Mouse (Mus musculus) cortical plate, adult 2 months (tissue): Measurements from ENCODE around the gene Havcr2. TPM values are rescaled to one million over a fixed set of nuclear protein-coding genes. Genes with fewer than 3 reads are reported as not detected.

ENCODE experiments used
- H3K27ac ChIP-seq: fragments of 200-500 bp; 2 replicates; pipeline ENCODE4 v1.5.1; 2012; ENCODE audit warnings: low read length, control low read depth, inconsistent platforms; ENCODE audit not compliant: insufficient read depth
- H3K4me1 ChIP-seq: fragments of 200-500 bp; 2 replicates; pipeline ENCODE4 v1.6.1; 2011; ENCODE audit warnings: low read length; ENCODE audit not compliant: control insufficient read depth, insufficient read depth
- H3K4me3 ChIP-seq: fragments of 200-500 bp; 2 replicates; pipeline ENCODE4 v1.5.1; 2011; ENCODE audit warnings: mild to moderate bottlenecking, low read length, control low read depth; ENCODE audit not compliant: insufficient read depth
- CTCF ChIP-seq: fragments of 200-500 bp; IDR thresholded peaks from 2 replicates; pipeline ENCODE4 v1.5.1; 2011; ENCODE audit warnings: mild to moderate bottlenecking, control low read depth, low read length; ENCODE audit not compliant: insufficient read depth; ENCODE audit errors: extremely low read depth
- POLR2A ChIP-seq: fragments of 200-500 bp; IDR thresholded peaks from 2 replicates; pipeline ENCODE4 v1.6.1; 2011; ENCODE audit warnings: mild to moderate bottlenecking, low read length, control low read depth; ENCODE audit not compliant: insufficient read depth; ENCODE audit errors: extremely low read depth
- polyA plus RNA-seq: library from polyadenylated mRNA; depleted of rRNA; stranded (reverse); fragments of >200 nt; gene quantifications from 2 replicates; pipeline ENCODE4 v1.2.3, GENCODE M21; 2012

The Havcr2 gene
- polyA plus RNA-seq, 1 experiment: 1.5 TPM

- Histone ChIP-seq H3K4me1 (no peaks in the 10 kb centered on the region), H3K27ac (no peak overlapping the region), H3K4me3 (no peak overlapping the region)
- no peak for TF ChIP-seq CTCF
- TF ChIP-seq POLR2A: no peak
These were observed 5.2 kb upstream of the Havcr2 start for GRCm38 (mm10) chr11:46449461-46450080.

- TF ChIP-seq POLR2A (no peak), CTCF (no peak)
- no peaks in the 10 kb centered on the region for H3K4me1 ChIP-seq
- H3K4me3 ChIP-seq: no peak overlapping the region
- no peak overlapping the region for H3K27ac ChIP-seq
These were observed 5.2 kb downstream of the Havcr2 start for GRCm38 (mm10) chr11:46459960-46460359.

- Histone ChIP-seq H3K27ac (no peak overlapping the region), H3K4me3 (no peak overlapping the region), H3K4me1 (no peaks in the 10 kb centered on the region)
- TF ChIP-seq CTCF (no peak), POLR2A (no peak)
These were observed 6.6 kb downstream of the Havcr2 start for GRCm38 (mm10) chr11:46461362-46461761.

- Histone ChIP-seq H3K27ac (no peak overlapping the region), H3K4me3 (no peak overlapping the region), H3K4me1 (no peaks in the 10 kb centered on the region)
- no peak for TF ChIP-seq POLR2A
- TF ChIP-seq CTCF: no peak
These were observed 7.2 kb downstream of the Havcr2 start for GRCm38 (mm10) chr11:46461931-46462330.

- Histone ChIP-seq H3K4me1 (no peaks in the 10 kb centered on the region), H3K4me3 (no peak overlapping the region), H3K27ac (no peak overlapping the region)
- TF ChIP-seq CTCF (no peak), POLR2A (no peak)
These were observed 12.1 kb downstream of the Havcr2 start for GRCm38 (mm10) chr11:46466878-46467277.

- TF ChIP-seq CTCF: no peak
- TF ChIP-seq POLR2A: no peak
- no peak overlapping the region for H3K4me3 ChIP-seq
- H3K27ac ChIP-seq: no peak overlapping the region
- H3K4me1 ChIP-seq: no peaks in the 10 kb centered on the region
These were observed 19.5 kb downstream of the Havcr2 start for GRCm38 (mm10) chr11:46474220-46474619.

GRCm38 (mm10) chr11:46479311-46479710 lies 24.6 kb downstream of the Havcr2 start:
- TF ChIP-seq CTCF: no peak
- H3K27ac ChIP-seq: no peak overlapping the region
- H3K4me3 ChIP-seq: no peak overlapping the region
- no peaks in the 10 kb centered on the region for H3K4me1 ChIP-seq

GRCm38 (mm10) chr11:46480517-46480916 lies 25.8 kb downstream of the Havcr2 start:
- Histone ChIP-seq H3K4me1 (no peaks in the 10 kb centered on the region), H3K4me3 (no peak overlapping the region), H3K27ac (no peak overlapping the region)
- TF ChIP-seq CTCF: no peak
- TF ChIP-seq POLR2A: no peak

GRCm38 (mm10) chr11:46488231-46488630 lies 33.5 kb downstream of the Havcr2 start:
- TF ChIP-seq CTCF (no peak), POLR2A (no peak)
- Histone ChIP-seq H3K4me3 (no peak overlapping the region), H3K4me1 (no peaks in the 10 kb centered on the region), H3K27ac (no peak overlapping the region)

- Histone ChIP-seq H3K4me1 (no peaks in the 10 kb centered on the region), H3K4me3 (no peak overlapping the region), H3K27ac (no peak overlapping the region)
- TF ChIP-seq POLR2A (no peak), CTCF (no peak)
These were observed 33.9 kb downstream of the Havcr2 start for GRCm38 (mm10) chr11:46488650-46489049.

- H3K4me1 ChIP-seq: no peaks in the 10 kb centered on the region
- TF ChIP-seq POLR2A: no peak
- TF ChIP-seq CTCF: no peak
- no peak overlapping the region for H3K4me3 ChIP-seq
- no peak overlapping the region for H3K27ac ChIP-seq
These were observed 52.4 kb downstream of the Havcr2 start for GRCm38 (mm10) chr11:46507146-46507545.
